Mouse (Mus musculus) E14TG2a.4 (cell line): ENCODE results near the gene Gm906.
"Not testable (repeated sequence)": the region's sequence is repeated elsewhere in the genome, so short reads cannot be mapped to it uniquely, and the experiment has no call there.

Experiments
- H3K27me3 ChIP-seq: 2 replicates; pipeline ENCODE4 v1.6.1; 2014; ENCODE audit warnings: low read length, control low read depth; ENCODE audit not compliant: insufficient read depth
- H3K36me3 ChIP-seq: 2 replicates; pipeline ENCODE4 v1.6.1; 2014; ENCODE audit warnings: low read length, control low read depth; ENCODE audit not compliant: insufficient read depth
- H3K4me1 ChIP-seq: replicated peaks from 2 replicates; pipeline ENCODE4 v1.6.1; 2014; ENCODE audit warnings: low read depth, low read length, control low read depth
- H3K4me3 ChIP-seq: replicated peaks from 2 replicates; pipeline ENCODE4 v1.5.1; 2014; ENCODE audit warnings: mild to moderate bottlenecking, low read length
- H3K9me3 ChIP-seq: 2 replicates; pipeline ENCODE4 v1.6.1; 2014; ENCODE audit warnings: low read length, control low read depth
- CTCF ChIP-seq: conservative IDR thresholded peaks from 2 replicates; pipeline ENCODE4 v1.5.1; 2014; ENCODE audit warnings: low read length
- NANOG ChIP-seq: IDR thresholded peaks from 2 replicates; pipeline ENCODE4 v1.6.1; 2014; ENCODE audit warnings: borderline replicate concordance, low read length, mixed read lengths
- POU5F1 ChIP-seq: IDR thresholded peaks from 2 replicates; pipeline ENCODE4 v1.6.1; 2014; ENCODE audit warnings: low read length, borderline replicate concordance

Gene Gm906

GRCm38 (mm10) chr13:50250208-50250607, at the start of gene Gm906:
Gm906 (minus strand) TSS chr13:50250308.
- not testable (repeated sequence) for H3K4me1 ChIP-seq, H3K27me3 ChIP-seq, H3K4me3 ChIP-seq, H3K36me3 ChIP-seq, H3K9me3 ChIP-seq

- H3K4me1 ChIP-seq, H3K4me3 ChIP-seq, H3K36me3 ChIP-seq, H3K27me3 ChIP-seq, H3K9me3 ChIP-seq: not testable (repeated sequence)
Observed at GRCm38 (mm10) chr13:50283308-50283707, 33.2 kb upstream of the Gm906 start.

- Histone ChIP-seq H3K4me1 (no peaks in the 10 kb centered on the region), H3K4me3 (no peak overlapping the region), H3K36me3 (no peaks in the 10 kb centered on the region), H3K27me3 (no peaks in the 10 kb centered on the region), H3K9me3 (peaks cover under 1% of the 10 kb centered on the region; the same call in 1 of the 2 replicates)
- TF ChIP-seq POU5F1 (no peak), CTCF (no peak), NANOG (no peak)
Observed at GRCm38 (mm10) chr13:50236487-50236886, 13.6 kb downstream of the Gm906 start.

GRCm38 (mm10) chr13:50211842-50212241, 38.3 kb downstream of the Gm906 start:
- H3K9me3 ChIP-seq, result peaks cover 22% of the 10 kb centered on the region
- H3K36me3 ChIP-seq, H3K4me1 ChIP-seq, H3K27me3 ChIP-seq, H3K4me3 ChIP-seq: not testable (repeated sequence)
- TF ChIP-seq CTCF, result peak; percentile 39

GRCm38 (mm10) chr13:50210191-50210590, 39.9 kb downstream of the Gm906 start:
- H3K36me3 ChIP-seq, H3K27me3 ChIP-seq, H3K4me1 ChIP-seq, H3K4me3 ChIP-seq: not testable (repeated sequence)
- peaks cover 22% of the 10 kb centered on the region for H3K9me3 ChIP-seq

GRCm38 (mm10) chr13:50209651-50210050, 40.5 kb downstream of the Gm906 start:
- H3K36me3 ChIP-seq, H3K4me1 ChIP-seq, H3K4me3 ChIP-seq, H3K27me3 ChIP-seq: not testable (repeated sequence)
- H3K9me3 ChIP-seq, result peaks cover 22% of the 10 kb centered on the region

- Histone ChIP-seq H3K4me1 (0 out of 2 replicates have a peak, but pooled peaks cover 6% of the 10 kb centered on the region), H3K9me3 (peaks cover 22% of the 10 kb centered on the region), H3K27me3 (no peaks in the 10 kb centered on the region), H3K36me3 (no peaks in the 10 kb centered on the region), H3K4me3 (no peak overlapping the region)
- no peak for TF ChIP-seq NANOG
- TF ChIP-seq POU5F1, result no peak
- no peak for TF ChIP-seq CTCF
Observed at GRCm38 (mm10) chr13:50207966-50208365, 42.1 kb downstream of the Gm906 start.

GRCm38 (mm10) chr13:50196831-50197230, 53.3 kb downstream of the Gm906 start:
- not testable (repeated sequence) for H3K4me1 ChIP-seq, H3K36me3 ChIP-seq, H3K27me3 ChIP-seq, H3K9me3 ChIP-seq, H3K4me3 ChIP-seq
